Mouse (Mus musculus) thymus, postnatal 10 days (tissue): ENCODE results near the gene Cd300ld4.
"Not testable (repeated sequence)": the region's sequence is repeated elsewhere in the genome, so short reads cannot be mapped to it uniquely, and the experiment has no call there.

Experiments used
- DNase-seq, 2 experiments: peaks; one replicate each; pipeline ENCODE4 v3.0.0; 2021; ENCODE audit warnings: low spot score in 2 of 2

Cd300ld4 gene

GRCm38 (mm10) chr11:115026912-115027311, at the start of gene Cd300ld4:
Gene Cd300ld4, minus strand, starts transcription at chr11:115027012.
- not testable (repeated sequence) for DNase-seq

DNA sequence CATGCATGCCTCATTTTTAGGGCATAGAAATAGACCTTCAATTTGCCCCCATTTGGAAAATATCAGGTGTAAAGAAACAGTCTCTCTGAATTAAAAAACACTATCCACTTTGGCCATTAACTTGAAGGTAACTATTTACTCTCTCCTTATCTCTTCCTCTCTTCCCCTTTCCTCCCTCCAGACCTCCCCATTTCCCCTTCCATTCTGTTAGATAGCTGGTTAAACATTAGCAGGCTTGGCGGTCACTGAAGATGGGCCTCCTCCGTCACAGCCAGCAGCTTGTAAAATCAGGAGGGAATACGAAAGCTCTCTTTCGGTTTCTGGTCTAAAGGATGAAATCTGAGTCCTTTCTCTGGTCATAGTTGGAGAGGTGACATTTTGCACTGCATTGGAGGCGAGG, 49.0 kb upstream of the Cd300ld4 start:
- no peak for DNase-seq

- DNase-seq: no peak
Observed at GRCm38 (mm10) chr11:115075407-115075806, 48.6 kb upstream of the Cd300ld4 start.

GRCm38 (mm10) chr11:115073002-115073401, 46.2 kb upstream of the Cd300ld4 start:
- no peak for DNase-seq

- DNase-seq: no peak
Observed at GRCm38 (mm10) chr11:115071631-115072294, 45.0 kb upstream of the Cd300ld4 start.

- no peak for DNase-seq
Observed at GRCm38 (mm10) chr11:115071015-115071551, 44.3 kb upstream of the Cd300ld4 start.

DNA sequence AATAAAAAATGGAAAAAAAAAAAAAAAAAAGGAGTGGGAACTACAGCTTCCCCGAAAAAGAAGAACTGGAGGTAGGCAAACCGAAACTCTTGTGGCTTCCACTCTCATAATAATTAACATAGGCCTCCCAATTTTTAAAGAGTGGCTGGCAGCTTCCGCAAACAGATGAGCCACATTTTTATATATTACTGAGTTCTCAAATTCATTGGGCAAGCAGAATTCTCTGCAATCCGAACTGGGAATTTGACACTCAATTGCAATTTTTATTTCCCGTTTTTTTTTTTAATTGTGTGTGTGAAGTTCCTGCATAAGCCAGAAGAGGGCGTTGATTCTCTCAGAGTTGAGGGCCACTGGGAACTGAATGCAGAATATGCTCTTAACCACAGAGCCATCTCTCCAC, 40.0 kb upstream of the Cd300ld4 start:
- no peak for DNase-seq

DNA sequence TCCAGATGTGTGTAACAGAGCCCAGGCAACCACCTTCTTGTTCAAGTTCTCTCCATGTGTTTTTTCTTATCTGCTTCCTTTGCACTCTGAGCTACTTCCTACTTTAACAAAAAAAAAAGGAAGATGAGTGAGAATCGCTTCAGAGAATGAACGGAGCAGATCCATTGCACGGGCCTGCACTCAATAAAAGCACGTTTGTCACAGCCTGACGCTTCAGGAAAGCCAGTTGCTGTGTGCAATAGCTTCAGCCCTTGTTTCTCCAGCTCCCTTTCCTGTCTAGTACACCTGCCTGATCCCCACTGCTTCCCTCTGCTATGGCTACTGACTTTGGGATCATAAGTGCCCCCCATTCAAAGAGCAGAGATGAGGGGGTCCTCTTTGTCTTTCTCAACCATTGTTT, 35.3 kb upstream of the Cd300ld4 start, which contains the start of gene Cd300e:
Gene Cd300e (minus strand): TSS at position 101 of the 400 bp plus-strand sequence.
- no peak for DNase-seq

DNA sequence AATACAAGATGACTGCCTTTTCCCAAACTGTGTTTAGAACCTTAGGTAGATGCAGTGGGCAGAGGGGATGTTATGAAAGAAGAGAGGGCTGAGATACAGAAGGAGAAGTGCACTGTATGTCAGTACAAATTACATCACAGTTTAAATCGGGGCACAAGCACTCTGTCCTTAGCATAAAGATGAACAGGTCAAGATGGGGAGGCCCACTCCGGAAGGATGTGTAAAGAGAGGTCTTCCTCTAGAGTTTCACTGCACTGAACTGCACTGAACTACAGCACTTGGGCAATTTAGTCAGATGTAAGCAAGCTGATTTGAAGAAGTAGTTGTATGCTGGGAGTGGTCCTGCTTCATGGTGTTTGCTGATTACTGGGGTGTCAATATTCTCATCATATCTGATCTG, 33.0 kb upstream of the Cd300ld4 start:
- DNase-seq: no peak

DNA sequence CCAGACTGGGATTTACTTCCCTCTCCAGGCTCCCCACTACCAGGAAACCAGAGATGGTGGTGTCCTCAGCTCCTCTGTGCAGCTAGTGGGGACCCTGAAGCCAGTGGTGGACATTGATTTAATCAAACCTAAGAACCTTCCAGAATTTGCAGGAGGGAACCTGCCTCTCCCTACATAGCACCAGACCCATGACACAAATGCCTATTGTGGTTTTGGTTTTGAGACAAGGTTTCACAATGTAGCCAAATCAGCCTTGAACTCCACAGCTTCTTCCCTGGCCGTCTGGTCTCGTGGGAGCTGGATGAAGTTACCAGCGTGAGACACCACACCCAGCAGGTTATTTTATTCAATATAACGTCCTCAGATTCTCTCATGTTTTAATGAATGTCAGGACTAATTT, 31.9 kb upstream of the Cd300ld4 start:
- DNase-seq: no peak

DNA sequence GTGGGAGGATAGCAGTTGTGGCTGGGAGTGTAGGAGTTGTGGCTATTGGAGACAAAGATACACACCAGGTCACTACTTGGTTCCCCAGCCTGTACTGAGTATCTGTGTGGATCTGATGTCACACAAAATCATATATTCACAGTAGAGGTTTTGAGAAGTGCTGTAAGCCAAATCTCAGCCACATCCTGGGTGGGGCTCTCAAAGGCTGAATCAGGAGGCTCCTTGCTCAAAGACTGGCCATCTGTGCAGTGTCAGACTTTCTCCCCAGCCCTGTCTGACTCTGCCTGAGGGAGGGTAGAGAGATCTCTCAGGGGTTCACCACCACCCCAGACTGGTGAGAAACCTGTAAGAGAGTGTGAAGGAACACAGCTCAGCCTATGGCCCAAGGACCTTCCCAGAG, 27.7 kb upstream of the Cd300ld4 start:
- no peak for DNase-seq

DNA sequence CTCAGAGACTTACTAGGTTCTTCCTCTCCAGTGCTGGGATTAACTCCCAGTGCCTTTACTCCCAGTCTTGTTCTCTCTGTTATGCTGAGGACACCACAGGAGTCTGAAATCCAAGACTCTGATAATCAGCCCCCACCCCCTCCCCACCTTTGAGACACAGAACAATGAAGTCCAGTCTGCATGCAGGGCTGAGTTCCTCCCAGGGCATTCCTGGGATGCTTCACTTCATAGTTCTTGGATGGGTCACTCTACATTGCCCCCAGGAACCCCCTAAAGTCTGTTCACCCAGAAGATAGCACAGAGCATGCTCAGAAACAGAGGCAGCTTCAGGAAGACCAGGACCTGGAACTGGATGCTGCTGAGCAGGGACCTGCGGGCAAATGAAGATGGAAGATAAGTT, 26.2 kb upstream of the Cd300ld4 start:
- no peak for DNase-seq

DNA sequence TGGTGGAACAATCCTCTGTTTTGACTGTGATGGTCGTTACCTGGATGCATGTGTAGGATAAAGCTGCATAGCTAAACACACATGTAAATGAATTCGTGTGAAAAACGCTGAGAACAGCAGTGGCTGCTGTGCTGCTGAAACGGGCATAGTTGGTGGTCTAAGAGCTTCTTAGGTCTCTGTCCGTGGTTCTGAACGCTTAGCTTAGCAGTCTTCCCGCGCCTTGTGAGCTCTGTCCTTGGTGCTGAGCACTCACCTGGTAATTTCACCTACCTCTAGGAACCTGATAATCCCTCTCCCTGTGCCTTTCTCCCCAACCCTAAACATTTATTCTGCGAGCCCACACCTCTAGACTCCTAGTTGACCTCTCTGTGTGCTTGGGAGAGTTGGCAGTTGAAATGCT, 25.4 kb upstream of the Cd300ld4 start:
- peak in 1 of 2 experiments; percentile 61 for DNase-seq

- no peak for DNase-seq
Observed at GRCm38 (mm10) chr11:115049282-115049895, 22.6 kb upstream of the Cd300ld4 start.

DNA sequence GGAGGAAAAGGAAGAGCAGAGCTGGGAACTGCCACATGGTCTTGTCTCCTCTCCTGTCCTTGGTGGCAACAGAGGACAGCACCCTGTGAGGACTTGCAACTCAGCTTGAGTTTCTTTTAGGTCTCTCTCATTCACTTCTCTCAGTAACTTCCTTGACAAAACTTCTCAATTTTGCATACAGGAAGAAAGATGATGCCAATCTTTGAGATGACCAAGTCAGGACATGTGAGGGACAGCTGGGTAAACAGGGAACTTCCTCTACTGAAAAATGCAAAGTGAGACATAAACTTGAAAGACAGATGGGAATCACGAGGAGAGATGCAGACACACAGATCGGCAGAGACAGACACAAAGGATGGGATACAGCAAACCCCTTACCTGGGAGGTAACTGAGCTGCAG, 21.4 kb upstream of the Cd300ld4 start, which contains the start of gene Cd300ld3:
Gene Cd300ld3 (minus strand): TSS at position 151 of the 400 bp plus-strand sequence.
- no peak for DNase-seq

DNA sequence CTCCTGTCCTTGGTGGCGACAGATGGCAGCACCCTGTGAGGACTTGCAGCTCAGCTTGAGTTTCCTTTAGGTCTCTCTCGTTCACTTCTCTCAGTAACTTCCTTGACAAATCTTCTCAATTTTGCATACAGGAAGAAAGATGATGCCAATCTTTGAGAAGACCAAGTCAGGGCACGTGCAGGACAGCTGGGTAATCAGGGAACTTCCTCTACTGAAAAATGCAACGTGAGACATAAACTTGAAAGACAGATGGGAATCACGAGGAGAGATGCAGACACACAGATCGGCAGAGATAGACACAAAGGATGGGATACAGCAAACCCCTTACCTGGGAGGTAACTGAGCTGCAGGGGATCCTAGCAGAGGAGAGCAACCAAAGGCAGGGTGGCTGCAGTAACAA, 10.9 kb upstream of the Cd300ld4 start, which contains the start of gene Cd300ld5:
Gene Cd300ld5 (minus strand): TSS at position 101 of the 400 bp plus-strand sequence.
- DNase-seq: not testable (repeated sequence)

DNA sequence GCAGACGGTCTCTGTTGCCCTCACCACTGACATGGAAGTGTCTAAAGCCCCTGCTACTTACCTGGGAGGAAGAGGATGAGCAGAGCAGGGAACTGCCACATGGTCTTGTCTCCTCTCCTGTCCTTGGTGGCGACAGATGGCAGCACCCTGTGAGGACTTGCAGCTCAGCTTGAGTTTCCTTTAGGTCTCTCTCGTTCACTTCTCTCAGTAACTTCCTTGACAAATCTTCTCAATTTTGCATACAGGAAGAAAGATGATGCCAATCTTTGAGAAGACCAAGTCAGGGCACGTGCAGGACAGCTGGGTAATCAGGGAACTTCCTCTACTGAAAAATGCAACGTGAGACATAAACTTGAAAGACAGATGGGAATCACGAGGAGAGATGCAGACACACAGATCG, 10.7 kb downstream of the Cd300ld4 start, which contains the start of gene Cd300ld2:
Gene Cd300ld2 (minus strand): TSS at position 101 of the 400 bp plus-strand sequence.
- not testable (repeated sequence) for DNase-seq

- no peak for DNase-seq
Observed at GRCm38 (mm10) chr11:115004070-115004469, 22.7 kb downstream of the Cd300ld4 start.

- no peak for DNase-seq
Observed at GRCm38 (mm10) chr11:115001474-115002040, 25.3 kb downstream of the Cd300ld4 start, which contains the start of gene Cd300c2. Gene Cd300c2, minus strand, starts transcription at chr11:115001880.

GRCm38 (mm10) chr11:114989793-114990192, 37.0 kb downstream of the Cd300ld4 start, which contains the start of gene Cd300ld:
Gene Cd300ld, minus strand, starts transcription at chr11:114989922.
- DNase-seq: no peak

- no peak for DNase-seq
Observed at GRCm38 (mm10) chr11:114981866-114982265, 44.9 kb downstream of the Cd300ld4 start.

DNA sequence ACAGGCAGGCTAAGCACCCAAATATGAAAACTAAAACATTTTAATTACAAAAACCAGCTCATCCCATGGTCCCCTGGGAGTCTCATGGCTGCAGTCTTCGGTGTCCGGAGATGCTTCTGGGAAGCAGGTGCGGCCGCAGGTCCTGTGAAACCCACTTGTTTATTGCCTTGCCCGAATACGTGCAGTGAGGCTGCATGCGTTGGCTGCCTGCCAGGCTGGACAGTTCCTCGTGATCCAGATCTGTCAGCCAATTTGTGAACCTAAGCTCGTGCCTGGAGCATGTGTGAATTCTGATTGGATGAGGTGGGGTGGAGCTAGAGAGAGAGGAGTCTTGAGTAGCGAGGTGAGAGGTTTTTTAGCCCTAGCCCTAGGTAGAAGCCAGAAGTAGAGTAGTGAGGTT, 54.1 kb downstream of the Cd300ld4 start:
- no peak for DNase-seq
